Mouse (Mus musculus): ENCODE results near the gene Gm10642. TPM values are rescaled to one million over a fixed set of nuclear protein-coding genes. Genes with fewer than 3 reads are reported as not detected.

The Gm10642 gene
- polyA plus RNA-seq, 1 experiment from 2014 or later: 0.45 TPM

GRCm38 (mm10) chr9:70657013-70657967 is 1.2 kb downstream of the Gm10642 start, which contains the start of gene Mindy2:
Gene Mindy2 (minus strand): TSS chr9:70657174.
- peak within 1 kb of the TSS; percentile 98 for H3K4me3 ChIP-seq
- peak within 1 kb of the TSS; percentile 81 for H3K4me2 ChIP-seq
- peaks cover 21% of the 10 kb centered on the region for H3K4me1 ChIP-seq (replicated peaks)
- H3K27ac ChIP-seq: peak within 1 kb of the TSS; percentile 95
- no peaks in the 10 kb centered on the region for H3K9me3 ChIP-seq (replicated peaks)
- H3K27me3 ChIP-seq: no peaks in the 10 kb centered on the region
- 2% methylated on average over 67 of the region's 67 CpGs for WGBS
- H3K36me3 ChIP-seq: no peaks in the 10 kb centered on the region
- peak; percentile 98 for ATAC-seq (replicated peaks; ENCODE audit: insufficient number of reproducible peaks, insufficient read depth, low FRiP score, low read depth)
- H3K9ac ChIP-seq: peak within 1 kb of the TSS; percentile 94

GRCm38 (mm10) chr9:70658266-70658665 is 2.2 kb downstream of the Gm10642 start:
- no peak overlapping the region for H3K27ac ChIP-seq
- H3K4me1 ChIP-seq (replicated peaks): peaks cover 21% of the 10 kb centered on the region
- WGBS: 56% methylated on average over 2 of the region's 2 CpGs
- no peaks in the 10 kb centered on the region for H3K9me3 ChIP-seq (replicated peaks)
- no peak for ATAC-seq (replicated peaks; ENCODE audit: insufficient number of reproducible peaks, insufficient read depth, low FRiP score, low read depth)
- H3K36me3 ChIP-seq: no peaks in the 10 kb centered on the region
- H3K4me3 ChIP-seq: no peak overlapping the region
- no peak overlapping the region for H3K9ac ChIP-seq
- no peaks in the 10 kb centered on the region for H3K27me3 ChIP-seq
- no peak overlapping the region for H3K4me2 ChIP-seq

GRCm38 (mm10) chr9:70664847-70665246 is 8.8 kb downstream of the Gm10642 start:
- no peaks in the 10 kb centered on the region for H3K36me3 ChIP-seq
- no peak for ATAC-seq (replicated peaks; ENCODE audit: insufficient number of reproducible peaks, insufficient read depth, low FRiP score, low read depth)
- no peaks in the 10 kb centered on the region for H3K27me3 ChIP-seq
- peaks cover 6% of the 10 kb centered on the region; the same call in 1 of the 2 replicates for H3K4me1 ChIP-seq (replicated peaks)
- no peaks in the 10 kb centered on the region for H3K9me3 ChIP-seq (replicated peaks)
- 79% methylated on average over 4 of the region's 4 CpGs for WGBS
- H3K4me3 ChIP-seq: no peak overlapping the region
- no peak overlapping the region for H3K4me2 ChIP-seq
- no peak overlapping the region for H3K9ac ChIP-seq
- H3K27ac ChIP-seq: no peak overlapping the region

- ATAC-seq (replicated peaks; ENCODE audit: insufficient number of reproducible peaks, insufficient read depth, low FRiP score, low read depth): no peak
- H3K9ac ChIP-seq: no peak overlapping the region
- H3K27me3 ChIP-seq: no peaks in the 10 kb centered on the region
- no peak overlapping the region for H3K27ac ChIP-seq
- peaks cover 6% of the 10 kb centered on the region; the same call in 1 of the 2 replicates for H3K4me1 ChIP-seq (replicated peaks)
- no peaks in the 10 kb centered on the region for H3K36me3 ChIP-seq
- H3K4me3 ChIP-seq: no peak overlapping the region
- no peak overlapping the region for H3K4me2 ChIP-seq
- WGBS: 64% methylated on average over 16 of the region's 16 CpGs
- H3K9me3 ChIP-seq (replicated peaks): no peaks in the 10 kb centered on the region
These were observed 9.5 kb downstream of the Gm10642 start for GRCm38 (mm10) chr9:70665372-70666145.

GRCm38 (mm10) chr9:70666811-70667210 is 10.8 kb downstream of the Gm10642 start:
- no peak overlapping the region for H3K27ac ChIP-seq
- H3K9ac ChIP-seq: no peak overlapping the region
- H3K36me3 ChIP-seq: no peaks in the 10 kb centered on the region
- H3K4me2 ChIP-seq: no peak overlapping the region
- H3K9me3 ChIP-seq (replicated peaks): no peaks in the 10 kb centered on the region
- no peak for ATAC-seq (replicated peaks; ENCODE audit: insufficient number of reproducible peaks, insufficient read depth, low FRiP score, low read depth)
- no peak overlapping the region for H3K4me3 ChIP-seq
- H3K27me3 ChIP-seq: no peaks in the 10 kb centered on the region
- peaks cover 10% of the 10 kb centered on the region for H3K4me1 ChIP-seq (replicated peaks)
- 54% methylated on average over 7 of the region's 7 CpGs for WGBS

GRCm38 (mm10) chr9:70668048-70668447 is 12.0 kb downstream of the Gm10642 start:
- no peak overlapping the region for H3K27ac ChIP-seq
- no peaks in the 10 kb centered on the region for H3K36me3 ChIP-seq
- H3K9ac ChIP-seq: no peak overlapping the region
- no peaks in the 10 kb centered on the region for H3K9me3 ChIP-seq (replicated peaks)
- H3K4me2 ChIP-seq: no peak overlapping the region
- H3K4me3 ChIP-seq: no peak overlapping the region
- ATAC-seq (replicated peaks; ENCODE audit: insufficient number of reproducible peaks, insufficient read depth, low FRiP score, low read depth): no peak
- peaks cover 15% of the 10 kb centered on the region for H3K4me1 ChIP-seq (replicated peaks)
- H3K27me3 ChIP-seq: no peaks in the 10 kb centered on the region

GRCm38 (mm10) chr9:70669197-70669596 is 13.1 kb downstream of the Gm10642 start:
- Histone ChIP-seq H3K9me3 (replicated peaks) (no peaks in the 10 kb centered on the region), H3K9ac (no peak overlapping the region), H3K36me3 (no peaks in the 10 kb centered on the region), H3K27me3 (no peaks in the 10 kb centered on the region), H3K4me2 (no peak overlapping the region), H3K4me1 (replicated peaks) (peaks cover 15% of the 10 kb centered on the region), H3K27ac (no peak overlapping the region), H3K4me3 (no peak overlapping the region)
- WGBS: 41% methylated on average over 2 of the region's 2 CpGs
- ATAC-seq (replicated peaks; ENCODE audit: insufficient number of reproducible peaks, insufficient read depth, low FRiP score, low read depth): no peak

GRCm38 (mm10) chr9:70670381-70670780 is 14.3 kb downstream of the Gm10642 start:
- H3K9ac ChIP-seq: no peak overlapping the region
- H3K36me3 ChIP-seq: no peaks in the 10 kb centered on the region
- WGBS: 80% methylated on average over 6 of the region's 6 CpGs
- H3K9me3 ChIP-seq (replicated peaks): no peaks in the 10 kb centered on the region
- ATAC-seq (replicated peaks; ENCODE audit: insufficient number of reproducible peaks, insufficient read depth, low FRiP score, low read depth): no peak
- no peak overlapping the region for H3K27ac ChIP-seq
- peaks cover 15% of the 10 kb centered on the region for H3K4me1 ChIP-seq (replicated peaks)
- H3K4me3 ChIP-seq: no peak overlapping the region
- H3K4me2 ChIP-seq: no peak overlapping the region
- H3K27me3 ChIP-seq: no peaks in the 10 kb centered on the region

GRCm38 (mm10) chr9:70671278-70671677 is 15.2 kb downstream of the Gm10642 start:
- H3K4me1 ChIP-seq (replicated peaks): peaks cover 11% of the 10 kb centered on the region
- no peaks in the 10 kb centered on the region for H3K27me3 ChIP-seq
- no peak; the same call in 1 of the 2 replicates for ATAC-seq (replicated peaks; ENCODE audit: insufficient number of reproducible peaks, insufficient read depth, low FRiP score, low read depth)
- H3K27ac ChIP-seq: no peak overlapping the region
- 0 out of 2 replicates have a peak overlapping the region, but pooled peaks have one; percentile 17 for H3K9ac ChIP-seq
- H3K9me3 ChIP-seq (replicated peaks): no peaks in the 10 kb centered on the region
- no peaks in the 10 kb centered on the region for H3K36me3 ChIP-seq
- no peak overlapping the region for H3K4me2 ChIP-seq
- no peak overlapping the region for H3K4me3 ChIP-seq
- WGBS: 50% methylated on average over 6 of the region's 6 CpGs

GRCm38 (mm10) chr9:70671772-70672579 is 15.9 kb downstream of the Gm10642 start:
- Histone ChIP-seq H3K9me3 (replicated peaks) (no peaks in the 10 kb centered on the region), H3K36me3 (no peaks in the 10 kb centered on the region), H3K4me1 (replicated peaks) (peaks cover 9% of the 10 kb centered on the region; the same call in 1 of the 2 replicates), H3K27me3 (no peaks in the 10 kb centered on the region), H3K4me2 (no peak overlapping the region), H3K27ac (no peak overlapping the region), H3K9ac (no peak overlapping the region), H3K4me3 (no peak overlapping the region)
- WGBS: 32% methylated on average over 10 of the region's 10 CpGs
- no peak for ATAC-seq (replicated peaks; ENCODE audit: insufficient number of reproducible peaks, insufficient read depth, low FRiP score, low read depth)

GRCm38 (mm10) chr9:70673656-70674055 is 17.6 kb downstream of the Gm10642 start:
- Histone ChIP-seq H3K4me1 (replicated peaks) (peaks cover 11% of the 10 kb centered on the region; the same call in 1 of the 2 replicates), H3K36me3 (no peaks in the 10 kb centered on the region), H3K9ac (no peak overlapping the region), H3K9me3 (replicated peaks) (no peaks in the 10 kb centered on the region), H3K27me3 (no peaks in the 10 kb centered on the region), H3K4me3 (no peak overlapping the region), H3K4me2 (no peak overlapping the region), H3K27ac (no peak overlapping the region)
- no peak for ATAC-seq (replicated peaks; ENCODE audit: insufficient number of reproducible peaks, insufficient read depth, low FRiP score, low read depth)
- 76% methylated on average over 4 of the region's 4 CpGs for WGBS

All from heart, embryonic 15.5 days (tissue).